Mouse (Mus musculus) myocyte (in vitro differentiated cells): ENCODE measurements at regions not wholly inside any gene's neighbourhood (a gene's known extent, or its start where the extent isn't known, plus 50 kb on each side); places are given as distances from the start of the nearest gene placed in this dataset.

Experiments
- MAX ChIP-seq: IDR thresholded peaks from one replicate; pipeline ENCODE4 v1.6.1; 2011; ENCODE audit warnings: low read depth, mild to moderate bottlenecking, control low read depth
- POLR2A ChIP-seq: IDR thresholded peaks from one replicate; pipeline ENCODE4 v1.6.1; 2011; ENCODE audit warnings: low read depth, mild to moderate bottlenecking, control low read depth, moderate library complexity; ENCODE audit not compliant: insufficient read length
- POLR2AphosphoS2 ChIP-seq: IDR thresholded peaks from one replicate; pipeline ENCODE4 v1.6.1; 2011; ENCODE audit warnings: low read depth, control low read depth; ENCODE audit not compliant: insufficient read length
- SRF ChIP-seq: IDR thresholded peaks from one replicate; pipeline ENCODE4 v1.6.1; 2011; ENCODE audit warnings: low read depth; ENCODE audit not compliant: control insufficient read depth, insufficient read length
- USF1 ChIP-seq: IDR thresholded peaks from one replicate; pipeline ENCODE4 v1.6.1; 2011; ENCODE audit warnings: low read depth, mild to moderate bottlenecking, control low read depth, moderate library complexity

DNA sequence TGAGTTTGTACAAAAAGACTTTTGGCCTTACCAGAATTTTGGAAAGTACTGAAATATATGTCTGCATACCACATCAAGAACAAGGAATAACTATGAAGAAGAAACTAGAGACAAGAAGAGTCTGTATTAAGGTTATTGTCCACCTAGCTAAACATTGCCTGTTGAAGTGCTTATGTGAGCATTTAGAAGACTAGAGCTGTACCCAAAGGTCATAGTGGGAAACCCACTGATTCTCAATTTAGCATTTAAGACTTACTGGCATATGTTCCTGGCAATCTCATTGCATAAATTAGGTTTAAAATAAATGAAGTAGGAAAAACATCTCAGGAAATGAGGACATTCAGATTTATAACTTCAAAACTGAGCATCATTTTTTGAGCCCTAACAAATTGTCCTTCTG lies 793.3 kb upstream of the Klhl29 start:
- TF ChIP-seq POLR2AphosphoS2: no peak
- no peak for TF ChIP-seq POLR2A
- TF ChIP-seq SRF: no peak
- no peak for TF ChIP-seq USF1
- TF ChIP-seq MAX: no peak
